Mouse (Mus musculus): ENCODE data around the gene Rpain.

DNA sequence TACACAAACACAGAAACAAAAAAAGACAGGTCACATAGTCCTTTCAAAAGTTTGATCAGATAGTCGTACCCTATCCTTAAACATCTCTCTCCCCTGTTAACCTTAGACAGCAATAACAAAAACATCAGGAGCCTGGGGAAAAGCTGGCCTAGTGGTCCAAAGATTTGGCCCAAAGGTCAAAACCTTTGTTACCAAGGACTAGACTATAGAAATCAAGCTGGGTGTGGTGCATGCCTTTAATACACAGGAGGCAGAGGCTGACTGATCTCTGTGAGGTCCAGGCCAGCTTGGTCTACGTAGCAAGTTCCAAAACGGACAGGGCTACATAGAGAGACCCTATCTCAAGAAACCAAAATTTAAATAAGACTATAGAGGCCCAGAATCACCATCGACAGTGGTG, 15.3 kb upstream of the Rpain start:
- no peak for TF ChIP-seq POLR2A (IDR thresholded peaks at IDR 0.05; ENCODE audit: borderline replicate concordance, extremely low read depth, low read depth, low read length)
- no peak for TF ChIP-seq CTCF (IDR thresholded peaks at IDR 0.05; ENCODE audit: insufficient read depth, low read length)
